Mouse (Mus musculus): Measurements from ENCODE around the gene Palm.

The Palm gene

DNA sequence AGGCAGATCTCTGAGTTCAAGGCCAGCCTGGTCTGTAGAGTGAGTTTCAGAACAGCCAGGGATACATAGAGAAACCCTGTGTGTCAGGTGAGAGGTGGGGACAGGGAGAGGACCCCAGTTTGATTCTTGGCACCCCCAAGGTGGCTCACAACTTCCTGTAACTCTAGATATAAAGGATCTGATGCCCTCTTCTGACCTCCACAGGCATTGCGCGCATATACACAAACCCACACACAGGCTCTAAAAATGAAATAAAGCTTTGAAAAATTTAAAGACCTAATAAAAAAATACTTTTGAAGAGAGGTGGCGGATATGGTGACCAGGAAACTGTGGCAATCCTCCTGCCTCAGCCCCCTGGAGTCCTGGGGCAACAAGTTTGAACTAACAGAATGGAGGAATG is 2.5 kb downstream of the Palm start:
- in situ Hi-C loops (cut with MboI; ENCODE audit: low sequenced_read_pairs) = no loop called here

DNA sequence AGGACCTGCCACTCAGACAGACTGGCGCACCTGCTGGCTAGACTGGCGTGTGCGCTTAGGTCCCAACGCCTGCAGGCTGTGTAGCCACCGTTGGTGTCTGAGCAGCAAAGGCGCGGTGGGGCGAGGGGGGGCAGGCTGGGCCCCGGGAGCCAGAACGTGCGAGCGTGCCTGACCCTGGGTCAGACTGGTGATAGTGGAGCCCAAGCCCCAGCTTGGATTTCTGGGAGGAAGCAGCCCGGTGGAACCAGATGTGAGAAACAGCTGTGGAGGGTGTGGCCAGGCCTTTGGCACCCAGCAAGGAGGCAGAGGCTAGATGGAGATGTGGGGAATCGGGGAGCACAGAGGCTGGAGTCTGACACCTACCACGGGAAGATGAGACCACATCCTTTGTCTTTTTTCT is 4.0 kb downstream of the Palm start:
- in situ Hi-C loops (cut with MboI; ENCODE audit: low sequenced_read_pairs) = no loop called here

DNA sequence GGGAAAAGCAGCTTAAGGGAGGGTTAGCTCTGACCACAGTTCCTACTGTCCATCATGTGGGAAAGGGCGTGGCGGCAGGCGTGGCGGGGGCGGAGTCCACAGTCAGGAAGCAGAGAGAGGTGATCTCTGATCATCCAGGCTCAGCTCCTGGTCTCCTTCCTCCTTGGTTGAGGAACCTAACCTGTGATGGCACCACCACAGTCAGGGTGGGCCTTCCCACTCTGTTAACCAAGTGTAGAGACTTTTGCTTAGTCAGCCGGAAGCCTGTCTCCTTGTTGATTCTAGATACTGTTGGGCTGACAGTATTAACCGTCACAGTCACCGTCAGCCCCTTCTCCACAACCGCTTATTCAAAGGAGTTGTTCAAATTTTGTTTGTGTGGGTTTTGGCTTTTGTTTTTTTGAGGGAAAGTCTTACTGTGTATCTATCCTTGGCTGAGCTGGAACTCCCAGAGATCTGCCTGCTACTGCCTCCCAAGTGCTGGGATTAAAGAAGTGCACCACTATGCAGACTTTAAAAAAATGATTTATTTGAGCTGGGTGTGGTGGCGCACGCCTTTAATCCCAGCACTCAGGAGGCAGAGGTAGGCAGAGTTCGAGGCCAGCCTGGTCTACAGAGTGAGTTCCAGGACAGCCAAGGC is 5.0 kb downstream of the Palm start:
- in situ Hi-C loops (cut with MboI; ENCODE audit: low sequenced_read_pairs) = no loop called here

DNA sequence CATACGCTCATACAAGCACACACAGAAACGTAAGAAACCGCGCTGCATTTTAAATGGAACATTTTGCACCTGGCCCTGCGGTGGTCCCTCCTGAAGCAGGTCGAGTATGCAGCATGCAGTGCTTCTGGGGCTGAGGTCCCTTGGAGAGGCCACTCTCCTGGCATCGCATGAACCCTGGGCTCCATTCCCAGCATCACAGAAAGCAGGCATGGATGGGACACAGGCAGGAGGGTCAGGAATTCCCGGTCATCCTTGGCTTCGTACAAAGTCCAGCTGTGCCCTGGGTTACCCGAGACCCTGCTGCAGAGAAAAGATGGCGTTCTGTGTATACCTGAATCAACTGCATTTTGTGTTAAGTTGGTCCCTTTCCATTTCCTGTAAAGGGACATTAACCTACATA is 7.1 kb downstream of the Palm start:
- in situ Hi-C loops (cut with MboI; ENCODE audit: low sequenced_read_pairs) = no loop called here

DNA sequence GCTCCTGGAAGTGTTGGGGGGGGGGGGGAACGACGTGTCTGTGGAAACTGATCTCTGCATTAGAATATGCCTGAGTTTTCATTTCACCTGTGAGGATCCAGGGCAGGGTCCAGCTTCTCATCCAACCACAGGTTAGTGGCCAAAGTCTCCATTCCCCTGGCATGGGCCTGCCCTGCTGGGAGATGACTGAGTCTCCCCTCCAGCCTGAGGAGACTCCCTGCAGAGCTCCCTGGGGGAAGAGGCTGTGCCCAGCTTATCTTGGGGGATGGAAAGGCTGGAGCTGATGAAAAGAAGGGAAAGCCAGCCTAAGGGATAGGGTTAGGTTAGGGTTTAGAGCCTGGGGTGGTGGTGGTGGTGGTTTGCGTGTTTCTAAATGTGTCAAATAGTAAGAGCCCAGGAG is 8.5 kb downstream of the Palm start:
- in situ Hi-C loops (cut with MboI; ENCODE audit: low sequenced_read_pairs) = no loop called here

DNA sequence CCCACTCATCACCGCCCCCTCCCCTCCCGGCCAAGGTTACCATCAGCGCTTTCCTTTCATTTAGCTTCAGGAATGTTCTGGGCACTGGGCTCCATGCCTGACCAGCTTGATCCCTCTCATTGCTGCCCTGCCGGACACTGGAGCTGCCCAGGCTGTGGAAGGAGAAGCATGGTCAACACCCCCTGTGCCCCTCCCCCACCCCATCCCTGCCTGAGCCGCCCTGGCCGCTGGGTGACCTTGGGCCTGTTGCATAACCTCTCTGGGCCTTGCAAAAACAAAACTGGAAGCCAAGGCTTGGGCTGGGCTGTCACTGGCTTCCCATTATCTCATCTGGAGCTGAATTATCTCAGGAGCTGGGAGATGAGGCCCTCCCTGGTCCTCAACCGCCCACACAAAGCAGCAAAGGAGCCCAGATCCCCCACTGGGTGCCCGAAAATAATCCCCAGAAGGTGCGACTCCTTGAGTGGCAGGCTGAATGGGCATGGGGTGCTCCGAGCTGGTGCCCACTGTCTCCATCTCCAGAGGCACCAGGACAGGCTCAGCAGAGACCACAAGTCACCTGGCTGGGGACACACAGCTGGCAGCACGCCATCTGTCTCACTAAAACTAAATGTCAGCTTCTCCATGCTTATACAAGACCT is 9.1 kb downstream of the Palm start:
- in situ Hi-C loops (cut with MboI; ENCODE audit: low sequenced_read_pairs) = no loop called here

DNA sequence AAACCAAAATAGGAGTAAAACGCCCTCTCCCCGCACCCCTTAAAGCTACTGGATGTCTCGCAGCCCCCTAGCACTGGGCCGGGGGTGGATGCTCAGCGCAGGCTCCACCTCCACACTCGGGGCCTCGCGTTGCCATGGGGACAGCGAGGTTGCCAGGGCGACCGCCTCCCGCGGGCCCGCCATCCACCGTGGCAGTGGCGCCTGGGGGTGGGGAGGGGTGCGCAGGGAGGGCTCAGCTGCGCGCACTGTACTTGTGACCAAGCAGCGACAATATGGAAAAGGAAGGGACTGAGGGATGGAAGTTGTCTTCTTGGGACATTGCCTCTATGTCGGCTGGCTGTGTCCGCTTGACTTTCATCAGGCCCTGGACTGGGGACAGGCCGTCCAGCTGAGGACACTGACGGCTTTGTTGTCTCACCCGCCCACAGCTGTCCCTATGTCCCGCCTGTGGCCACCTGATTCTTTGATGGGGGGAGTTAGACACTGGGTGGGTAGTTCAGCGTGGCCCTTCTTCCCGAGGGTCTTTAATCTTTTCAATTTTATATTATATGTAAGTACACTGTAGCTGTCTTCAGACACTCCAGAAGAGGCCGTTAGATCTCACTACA is 10.4 kb downstream of the Palm start:
- in situ Hi-C loops (cut with MboI; ENCODE audit: low sequenced_read_pairs) = no loop called here

DNA sequence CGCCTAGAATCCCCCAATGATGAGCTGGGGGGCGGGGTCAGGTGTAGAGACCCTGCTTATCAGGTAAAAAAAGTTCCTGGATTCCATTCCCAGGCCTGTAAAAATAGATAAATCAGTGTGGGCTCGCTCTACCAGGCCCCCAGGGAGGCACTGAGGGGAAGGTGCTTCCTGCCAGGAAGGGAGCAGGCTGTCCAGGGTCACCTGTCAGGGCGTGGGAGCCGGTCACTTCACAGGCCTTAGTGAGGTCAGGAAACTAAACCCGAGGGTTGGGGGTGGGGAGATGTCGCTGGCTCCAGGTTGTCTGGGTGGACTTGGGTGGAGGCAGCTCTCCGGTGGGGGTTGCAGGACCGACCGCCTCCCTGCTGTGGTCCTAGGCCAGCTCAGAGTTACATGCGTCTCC is 12.3 kb downstream of the Palm start:
- in situ Hi-C loops (cut with MboI; ENCODE audit: low sequenced_read_pairs) = no loop called here

DNA sequence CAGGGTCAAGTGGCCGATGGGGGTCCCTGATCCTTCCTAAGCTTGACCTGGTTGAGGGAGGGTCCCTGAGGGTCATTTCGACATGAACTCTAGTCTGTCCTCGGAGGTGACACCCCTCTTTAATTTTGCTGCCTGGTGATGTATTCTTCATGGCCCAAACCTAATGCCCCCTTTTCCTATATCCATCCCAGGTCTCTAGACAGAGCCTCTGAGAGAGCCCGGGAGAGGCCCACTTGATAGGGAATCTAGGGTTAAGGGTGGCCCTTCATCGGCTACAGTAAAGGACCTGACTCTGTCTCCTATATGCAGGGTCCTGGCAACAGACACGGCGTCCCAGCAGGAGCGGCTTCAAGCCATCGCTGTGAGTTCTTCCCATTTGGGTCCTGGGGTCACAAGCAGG is 13.0 kb downstream of the Palm start:
- in situ Hi-C loops (cut with MboI; ENCODE audit: low sequenced_read_pairs) = no loop called here

DNA sequence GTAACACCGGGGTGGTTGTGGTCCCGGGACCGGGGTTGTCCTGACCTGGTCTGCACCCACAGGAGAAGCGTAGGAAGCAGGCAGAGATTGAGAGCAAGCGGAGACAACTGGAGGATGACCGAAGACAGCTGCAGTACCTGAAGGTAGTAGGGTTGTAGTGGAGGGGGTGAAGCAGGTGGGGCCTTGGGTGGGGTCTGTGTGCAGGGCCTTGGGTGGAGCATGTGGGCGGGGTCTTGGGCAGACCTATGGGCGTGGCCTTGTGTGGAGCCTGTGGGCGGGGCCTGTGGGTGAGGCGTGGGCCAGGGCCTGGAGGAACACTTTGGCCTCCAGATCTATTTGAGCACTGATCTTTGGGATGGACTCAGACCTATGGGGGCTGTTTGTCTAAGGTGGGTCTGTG is 13.6 kb downstream of the Palm start:
- in situ Hi-C loops (cut with MboI; ENCODE audit: low sequenced_read_pairs) = no loop called here

DNA sequence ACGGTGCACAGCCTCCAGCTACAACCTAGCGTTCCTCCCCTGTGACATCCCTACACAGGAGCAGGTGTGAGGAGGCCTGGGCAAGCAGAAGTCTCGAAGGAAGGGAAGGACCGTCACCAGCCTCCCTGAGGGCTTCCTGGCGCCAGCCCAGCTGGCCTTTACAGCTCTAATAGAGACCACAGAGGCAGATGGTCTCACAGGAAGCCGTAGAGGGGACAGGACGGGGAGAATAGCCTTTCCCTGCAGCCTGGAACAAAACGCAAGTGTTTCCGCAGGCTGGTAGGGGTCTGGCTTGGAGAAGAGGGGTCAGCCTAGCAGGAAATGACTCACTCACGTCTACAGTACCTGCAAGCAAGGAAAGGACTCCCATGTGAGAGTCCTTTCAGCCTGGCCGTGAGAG is 14.5 kb downstream of the Palm start:
- in situ Hi-C loops (cut with MboI; ENCODE audit: low sequenced_read_pairs) = no loop called here

DNA sequence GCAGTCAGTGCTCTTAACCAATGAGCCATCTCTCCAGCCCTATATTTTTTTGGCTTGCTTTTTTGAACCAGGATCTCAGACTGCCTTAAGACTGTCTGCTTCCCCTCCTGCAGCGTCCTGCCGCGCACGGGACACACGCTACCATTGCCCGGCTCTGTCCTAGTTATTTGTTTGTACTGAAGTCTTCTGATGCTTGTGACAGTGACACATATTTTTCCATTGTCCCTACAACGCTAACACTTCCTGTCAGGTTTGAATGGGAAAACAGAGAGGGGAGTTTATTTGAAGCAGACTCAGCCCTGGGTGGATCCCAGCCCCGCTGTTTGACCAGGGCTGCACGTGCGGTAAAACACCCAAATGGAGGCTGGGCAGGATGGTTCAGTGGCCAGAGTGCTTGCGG is 15.4 kb downstream of the Palm start:
- in situ Hi-C loops (cut with MboI; ENCODE audit: low sequenced_read_pairs) = no loop called here

DNA sequence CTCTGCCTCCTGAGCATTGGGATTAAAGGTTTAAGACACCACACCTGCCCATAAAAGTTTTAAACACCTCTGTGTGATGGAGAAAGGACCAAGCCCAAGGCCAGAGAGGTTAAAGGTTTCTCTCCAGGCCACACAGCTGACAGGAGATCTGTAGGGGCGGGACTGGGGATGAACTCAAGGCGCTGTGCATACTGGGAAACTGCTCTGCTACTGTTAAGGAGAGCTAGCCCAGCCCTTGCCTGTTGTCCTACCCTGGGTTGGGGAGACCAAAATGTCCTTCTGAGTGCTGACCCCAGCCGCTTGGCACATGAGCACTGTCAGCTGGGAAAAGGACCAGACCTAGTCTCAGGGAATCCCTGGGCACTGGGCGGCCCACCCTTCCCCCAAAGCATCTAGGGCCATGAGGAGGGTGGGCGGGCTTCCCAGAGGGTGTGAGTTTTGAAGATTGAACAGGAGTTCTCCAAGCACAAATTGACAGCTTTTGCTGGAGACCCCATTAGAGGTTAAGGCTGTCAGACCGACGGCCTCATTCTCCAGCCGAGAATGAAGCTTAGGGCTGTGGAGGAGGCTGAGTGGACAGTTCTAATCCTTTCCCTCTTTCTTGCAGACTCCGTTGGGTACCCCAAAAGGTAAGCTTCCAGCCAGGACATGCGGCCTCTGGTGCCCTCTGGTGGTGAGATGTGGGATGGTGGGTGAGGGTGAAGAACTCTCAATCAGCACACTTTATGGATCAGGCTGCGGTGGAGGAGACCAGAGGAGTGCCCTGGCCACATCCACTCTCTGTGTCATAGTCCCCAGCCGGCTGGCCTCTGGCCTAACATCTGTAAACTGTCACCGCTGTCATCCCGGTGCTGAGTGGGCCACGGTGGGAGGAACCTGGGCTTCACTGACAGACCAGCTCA is 18.6 kb downstream of the Palm start:
- in situ Hi-C loops (cut with MboI; ENCODE audit: low sequenced_read_pairs) = no loop called here

DNA sequence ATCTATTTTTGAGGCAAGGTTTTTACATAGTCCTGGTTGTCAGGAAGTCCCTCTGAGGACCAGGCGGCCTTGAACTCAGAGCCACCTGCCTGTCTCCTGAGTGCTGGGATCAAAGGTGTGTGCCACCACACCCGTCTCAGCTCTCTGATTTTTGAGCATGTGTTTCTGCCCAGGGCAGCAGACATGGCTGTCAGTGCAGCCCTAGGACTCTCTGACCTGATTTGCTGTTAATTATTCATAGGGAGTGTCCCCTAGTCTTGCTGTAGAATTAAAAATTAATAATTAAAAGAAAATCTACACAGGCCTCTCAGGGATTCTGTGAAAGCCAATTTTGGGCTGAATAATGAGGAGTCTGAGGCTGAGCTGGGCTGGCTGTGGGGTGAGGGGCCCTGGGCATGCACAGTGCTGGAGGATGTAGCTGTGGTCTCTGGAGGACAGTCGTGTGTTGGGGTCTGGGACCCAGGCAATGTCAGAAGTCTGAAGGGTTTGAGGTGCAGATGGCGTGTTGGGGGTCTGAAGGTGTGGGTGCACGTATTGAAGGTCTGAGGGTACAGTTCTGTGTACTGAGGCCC is 21.0 kb downstream of the Palm start:
- in situ Hi-C loops (cut with MboI; ENCODE audit: low sequenced_read_pairs) = no loop called here

DNA sequence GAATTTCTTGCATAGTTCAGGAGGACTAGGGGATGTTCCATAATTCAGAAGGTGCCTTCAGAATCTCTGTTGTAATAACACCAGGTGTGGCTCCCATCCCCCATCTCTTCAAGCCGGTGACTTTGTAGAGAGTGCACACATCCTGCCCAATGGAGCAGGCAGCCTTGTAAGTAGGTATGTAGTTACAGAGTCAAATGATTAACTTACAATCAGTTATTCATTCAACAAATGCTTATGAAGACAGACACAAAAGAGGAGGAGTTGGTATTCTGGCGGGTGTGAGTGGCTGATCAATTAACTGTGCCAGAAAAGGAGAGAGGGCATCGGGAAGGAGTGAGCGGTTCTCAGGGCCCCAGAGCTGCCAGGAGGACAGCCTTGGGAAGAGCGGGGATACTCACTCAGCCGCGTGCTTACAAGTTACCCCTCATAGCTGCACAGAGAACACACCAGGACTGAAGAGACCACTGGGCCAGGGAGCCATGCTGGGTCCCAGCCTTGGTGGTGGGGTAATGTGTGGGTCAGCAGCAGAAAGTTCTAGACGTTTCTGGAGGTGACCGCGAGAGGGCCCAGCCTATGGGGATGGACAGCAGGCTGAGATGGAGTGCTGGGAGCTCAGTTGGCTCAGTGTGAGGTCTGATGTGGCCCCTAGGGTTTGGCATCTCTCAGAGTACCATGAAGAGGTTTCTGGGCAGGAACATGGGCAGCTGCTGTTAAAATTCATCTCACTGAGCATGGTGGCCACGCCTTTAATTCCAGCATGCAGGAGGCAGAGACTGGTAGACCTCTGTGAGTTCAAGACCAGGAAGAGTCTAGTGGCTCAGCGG is 22.5 kb downstream of the Palm start:
- in situ Hi-C loops (cut with MboI; ENCODE audit: low sequenced_read_pairs) = no loop called here

DNA sequence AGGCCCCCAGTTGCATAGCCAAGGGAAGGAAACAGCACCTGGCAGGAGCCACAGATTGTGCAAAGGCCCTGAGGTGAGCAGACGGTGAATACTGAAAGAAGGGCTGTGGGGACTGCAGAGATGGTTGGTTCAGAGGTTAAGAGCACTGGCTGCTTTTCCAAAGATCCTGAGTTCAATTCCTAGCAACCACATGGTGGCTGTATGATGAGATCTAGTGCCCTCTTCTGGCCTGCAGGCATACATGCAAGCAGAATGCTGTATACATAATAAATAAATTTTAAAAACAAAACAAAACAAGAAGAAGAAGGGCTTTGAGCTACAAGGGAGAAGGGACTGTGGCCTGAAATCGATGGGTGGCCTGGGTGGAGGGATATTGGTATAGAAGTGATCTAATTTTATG is 23.7 kb downstream of the Palm start:
- in situ Hi-C loops (cut with MboI; ENCODE audit: low sequenced_read_pairs) = no loop called here

DNA sequence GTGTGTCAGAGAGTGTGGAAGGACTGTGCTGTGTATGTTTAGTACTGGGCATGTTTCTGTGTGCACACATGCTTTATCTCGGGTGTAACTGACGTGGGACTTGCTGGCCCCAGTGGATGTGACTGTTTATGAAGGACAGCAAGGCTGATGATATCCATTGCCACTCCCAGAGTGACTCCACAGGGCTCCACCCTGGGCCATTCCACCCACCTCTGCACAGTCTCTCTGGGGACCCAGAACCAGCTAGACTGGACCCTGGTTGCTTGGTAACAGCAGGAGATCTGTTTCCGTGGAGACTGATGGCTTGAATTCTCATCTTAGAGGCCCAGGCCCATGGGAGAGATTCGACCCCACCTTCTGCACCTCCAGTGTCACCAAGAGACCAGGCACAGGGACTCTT is 24.9 kb downstream of the Palm start:
- in situ Hi-C loops (cut with MboI; ENCODE audit: low sequenced_read_pairs) = no loop called here

DNA sequence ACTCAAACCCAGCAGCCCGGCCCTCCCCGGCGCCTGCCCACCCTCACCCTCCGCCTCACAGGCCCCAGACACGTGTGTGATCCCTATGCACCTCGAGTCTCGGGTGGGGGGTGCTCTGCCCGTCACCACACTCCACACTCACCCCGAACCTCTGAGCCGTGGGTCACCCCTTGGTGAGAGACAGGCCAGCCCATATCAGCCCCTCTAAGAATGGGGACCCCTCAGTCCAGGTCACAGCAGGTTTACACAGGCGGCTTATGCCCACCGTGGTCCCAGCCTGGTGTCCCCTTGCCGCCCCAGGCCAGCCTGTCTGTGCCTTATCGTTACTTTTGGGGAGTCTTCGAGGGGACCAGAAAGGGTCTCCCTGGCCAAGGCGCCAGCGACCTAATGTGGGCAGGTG is 26.2 kb downstream of the Palm start:
- in situ Hi-C loops (cut with MboI; ENCODE audit: low sequenced_read_pairs) = no loop called here

DNA sequence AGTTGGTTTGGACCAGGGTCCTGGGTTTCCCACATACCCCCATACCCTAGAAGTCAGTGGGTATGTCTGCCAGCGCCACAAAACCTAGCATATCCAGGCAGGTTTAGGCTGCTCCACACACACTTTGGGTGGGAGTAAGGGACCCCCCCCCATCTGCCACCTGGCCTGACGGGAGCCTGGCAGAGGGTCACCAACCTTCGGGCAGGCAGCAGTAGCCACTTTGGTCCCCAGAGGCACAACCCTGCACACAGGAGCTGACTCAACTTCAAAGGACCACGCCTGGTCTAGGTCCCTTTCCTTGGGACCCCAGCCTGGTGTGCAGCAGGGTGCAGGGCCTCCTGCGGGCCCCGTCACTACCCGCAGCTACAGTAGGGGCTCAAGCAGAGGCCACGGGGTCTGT is 26.9 kb downstream of the Palm start:
- in situ Hi-C loops (cut with MboI; ENCODE audit: low sequenced_read_pairs) = no loop called here

DNA sequence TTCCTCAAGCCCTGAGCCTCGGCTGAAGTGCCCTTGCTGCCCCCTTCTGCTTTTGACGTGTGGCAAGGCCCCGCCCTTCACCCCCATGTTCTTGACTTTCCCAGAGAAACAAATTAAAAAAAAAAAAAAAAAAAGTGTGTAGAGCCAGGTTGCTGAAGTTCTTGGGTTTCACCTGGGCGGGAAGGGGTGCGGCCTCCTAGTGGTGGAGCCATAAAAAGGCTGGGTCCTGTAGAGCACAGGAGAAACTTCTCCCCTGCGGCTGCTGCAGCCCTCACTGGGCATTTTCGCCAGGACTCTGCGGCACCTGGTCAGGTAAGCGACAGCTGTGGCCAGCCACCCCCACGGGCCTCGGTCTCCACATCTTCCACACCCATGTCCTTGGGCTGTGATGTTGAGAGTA is 27.4 kb downstream of the Palm start, which contains the start of gene Misp:
Gene Misp (plus strand): TSS at position 208 of the 400 bp plus-strand sequence.
- in situ Hi-C loops (cut with MboI; ENCODE audit: low sequenced_read_pairs) = no loop called here

Data from CH12F3 (cell line).